Mouse (Mus musculus) MEL (cell line): ENCODE data around the gene Kcnk2.

Source experiments
- CTCF ChIP-seq, 3 experiments: IDR thresholded peaks in 2 of 3; conservative IDR thresholded peaks in 1 of 3; 2 replicates each; pipeline ENCODE4 v1.5.1; 2011 to 2012; ENCODE audit warnings: low read length in 3 of 3, low read depth in 2 of 3, mild to moderate bottlenecking in 2 of 3, improper control_type of control experiment in 1 of 3, inconsistent platforms in 1 of 3, mixed read lengths in 1 of 3, moderate library complexity in 1 of 3; ENCODE audit not compliant: control insufficient read depth in 1 of 3, insufficient read depth in 1 of 3, poor library complexity in 1 of 3, severe bottlenecking in 1 of 3
- GATA1 ChIP-seq: IDR thresholded peaks from 2 replicates; pipeline ENCODE4 v1.6.1; 2011; ENCODE audit warnings: low read depth, low read length, improper control_type of control experiment
- HCFC1 ChIP-seq: IDR thresholded peaks from 2 replicates; pipeline ENCODE4 v1.6.1; 2012; ENCODE audit warnings: low read depth, mild to moderate bottlenecking, inconsistent platforms, low read length, improper control_type of control experiment, moderate library complexity
- MAX ChIP-seq: IDR thresholded peaks from 2 replicates; pipeline ENCODE4 v1.6.1; 2011; ENCODE audit warnings: low read length, improper control_type of control experiment
- MEF2A ChIP-seq: IDR thresholded peaks from 2 replicates; pipeline ENCODE4 v1.6.1; 2014; ENCODE audit warnings: low read depth, mild to moderate bottlenecking, inconsistent platforms, low read length, improper control_type of control experiment; ENCODE audit not compliant: poor library complexity, insufficient replicate concordance, severe bottlenecking; ENCODE audit errors: extremely low read depth
- MXI1 ChIP-seq: IDR thresholded peaks from 2 replicates; pipeline ENCODE4 v1.6.1; 2011; ENCODE audit warnings: mild to moderate bottlenecking, low read depth, low read length, improper control_type of control experiment
- MYB ChIP-seq: IDR thresholded peaks from 2 replicates; pipeline ENCODE4 v1.6.1; 2011; ENCODE audit warnings: mild to moderate bottlenecking, low read depth, low read length, improper control_type of control experiment
- MYC ChIP-seq: IDR thresholded peaks from 2 replicates; pipeline ENCODE4 v1.6.1; 2011; ENCODE audit warnings: low read depth, mild to moderate bottlenecking, low read length, improper control_type of control experiment, moderate library complexity
- NELFE ChIP-seq: IDR thresholded peaks from 2 replicates; pipeline ENCODE4 v1.6.1; 2011; ENCODE audit warnings: low read depth, low read length, improper control_type of control experiment
- POLR2A ChIP-seq, 2 experiments: IDR thresholded peaks; 2 replicates each; pipeline ENCODE4 v1.6.1; 2011 to 2012; ENCODE audit warnings: low read length in 2 of 2, mild to moderate bottlenecking in 2 of 2, control low read depth in 1 of 2, improper control_type of control experiment in 1 of 2, low read depth in 1 of 2, moderate library complexity in 1 of 2; ENCODE audit not compliant: control insufficient read depth in 1 of 2, insufficient read depth in 1 of 2, poor library complexity in 1 of 2
- POLR2AphosphoS2 ChIP-seq: IDR thresholded peaks from 2 replicates; pipeline ENCODE4 v1.6.1; 2011; ENCODE audit warnings: low read length, improper control_type of control experiment
- USF2 ChIP-seq, 2 experiments: IDR thresholded peaks; 2 replicates each; pipeline ENCODE4 v1.6.1; 2011 to 2012; ENCODE audit warnings: improper control_type of control experiment in 2 of 2, low read length in 2 of 2, borderline replicate concordance in 1 of 2, inconsistent platforms in 1 of 2, low read depth in 1 of 2, mild to moderate bottlenecking in 1 of 2; ENCODE audit not compliant: insufficient read depth in 1 of 2

GRCm38 (mm10) chr1:189187737-189188390 is 214.2 kb downstream of the Kcnk2 start:
- TF ChIP-seq MEF2A (no peak), MYB (no peak), CTCF (IDR thresholded peaks at IDR 0.05 in 2 of 3, conservative IDR thresholded peaks at IDR 0.05 in 1 of 3; ENCODE audit: control insufficient read depth in 1 of 3, insufficient read depth in 1 of 3, low read depth in 2 of 3, low read length in 3 of 3, poor library complexity in 1 of 3, severe bottlenecking in 1 of 3) (no peak), NELFE (no peak), POLR2A (IDR thresholded peaks at IDR 0.05; ENCODE audit: control insufficient read depth in 1 of 2, insufficient read depth in 1 of 2, low read depth in 1 of 2, low read length in 2 of 2, poor library complexity in 1 of 2) (no peak), MYC (no peak), MXI1 (no peak), GATA1 (no peak), USF2 (IDR thresholded peaks at IDR 0.05; ENCODE audit: borderline replicate concordance in 1 of 2, insufficient read depth in 1 of 2, low read depth in 1 of 2, low read length in 2 of 2) (no peak), MAX (no peak), POLR2AphosphoS2 (no peak), HCFC1 (no peak)
